Mouse (Mus musculus) bone marrow macrophage, adult 2 months (primary cell): ENCODE results near the gene Zc2hc1b.

Experiments used
- CTCF ChIP-seq: IDR thresholded peaks from 2 replicates; pipeline ENCODE4 v1.5.1; 2012; ENCODE audit warnings: low read depth, mild to moderate bottlenecking, low read length, moderate library complexity
- POLR2A ChIP-seq: IDR thresholded peaks from 2 replicates; pipeline ENCODE4 v1.6.1; 2012; ENCODE audit warnings: mild to moderate bottlenecking, low read depth, low read length, borderline replicate concordance

DNA sequence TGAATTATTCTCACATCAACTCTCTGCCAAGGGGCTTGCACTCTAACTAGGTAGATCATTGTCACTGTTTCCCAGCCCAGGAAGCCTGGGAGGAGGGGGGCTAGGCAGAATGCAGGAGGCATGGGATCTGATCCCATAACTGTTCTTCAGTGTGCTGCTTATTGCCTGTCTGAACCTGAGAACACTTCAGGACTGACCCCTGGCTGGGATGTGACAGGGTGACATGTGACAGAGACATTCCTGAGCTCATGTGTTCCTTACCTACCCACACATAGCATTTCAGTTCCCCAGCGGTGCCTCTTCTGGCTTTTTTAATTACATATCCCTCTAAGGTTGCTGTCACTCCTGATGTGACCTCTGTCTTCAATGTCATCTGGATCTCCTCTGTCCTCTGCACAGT lies 68.0 kb downstream of the Zc2hc1b start:
- no peak for TF ChIP-seq CTCF
- TF ChIP-seq POLR2A: no peak
